ENCODE assay signal across 8 mouse cellular contexts in the genomic region with DNA sequence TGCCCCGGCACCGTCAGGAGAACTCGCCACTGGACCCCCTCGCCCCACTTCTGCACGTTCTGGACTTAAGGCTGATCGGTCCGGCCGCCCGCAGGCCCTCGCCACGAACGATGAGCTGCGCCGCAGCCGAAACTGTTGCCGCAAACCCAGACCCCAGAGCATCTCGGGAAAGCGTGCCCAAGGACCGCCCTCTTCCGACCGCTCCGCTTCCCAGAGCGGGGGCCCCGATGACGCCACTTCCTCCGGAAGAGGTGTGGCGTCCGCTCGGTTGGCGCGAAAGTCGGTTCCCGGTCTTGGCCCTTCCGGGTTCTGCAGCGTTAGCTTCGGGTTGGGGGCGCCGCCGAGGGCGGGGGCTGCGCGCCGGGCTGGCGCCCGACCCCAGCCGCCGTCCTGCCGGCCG. TPM values are rescaled to one million over a fixed set of nuclear protein-coding genes. Genes with fewer than 3 reads are reported as not detected.
DNase-seq lines count a peak whose midpoint lies in the region; ATAC-seq lines count a peak whose summit lies in the region.

A gene (minus strand): TSS at position 156 of the 400 bp plus-strand sequence.
A gene (plus strand): TSS at position 289 of the 400 bp plus-strand sequence.

- peak; percentile 98 for ATAC-seq in inflammation-experienced regulatory T-cells, adult 6 months
- peak; percentile 91 for ATAC-seq in megakaryocyte-erythroid progenitor cell, adult 5-6 weeks (replicated peaks; ENCODE audit: low FRiP score, low TSS enrichment, poor library complexity, severe bottlenecking)

- intact Hi-C loops in gastrocnemius, postnatal 14 days (cut with DNase I; ENCODE audit: low total_unique reads): loop anchor here (5.0 kb wide), 1 partner anchor 78 kb away; no protein-coding TSS in a partner anchor
- intact Hi-C loops in left cerebral cortex, postnatal 10 days (cut with DNase I): loop anchor here (5.0 kb wide), 3 partner anchors 78 to 193 kb away; a partner anchor contains a TSS

- DNase-seq in adipocyte (ENCODE audit: low spot score): peak; percentile 92
- DNase-seq in embryo, embryonic 10 days (ENCODE audit: low spot score): peak; percentile 97
- DNase-seq in gastrocnemius, postnatal 14 days: peak; percentile 94
- DNase-seq in left cerebral cortex, postnatal 10 days (ENCODE audit: extremely low spot score in 1 of 2, low spot score in 2 of 2): peak; percentile 85 to 96
- peak; percentile 92 for DNase-seq in right cerebral cortex, postnatal 25 days
- peak; percentile 88 to 95 for DNase-seq in urinary bladder, postnatal 4 days (ENCODE audit: low spot score in 2 of 2)

RNA-seq across cellular contexts. Expression of the first gene that starts in this region (rescaled TPM):
- total RNA-seq in gastrocnemius, postnatal 14 days (2021): under 1 TPM; 0.12 to 0.91 TPM
- polyA plus RNA-seq in inflammation-experienced regulatory T-cells, adult 6 months (2017; shearing (Covaris generic)): not detected
- under 1 TPM; 0.49 to 0.99 TPM for total RNA-seq in left cerebral cortex, postnatal 10 days (2021)
- total RNA-seq in megakaryocyte-erythroid progenitor cell, adult 5-6 weeks (2014; fragmentation: Nextera tagmentation): 7.2 and 14.6 TPM in 2 replicates
- 4.2 and 14.7 TPM in 2 replicates for total RNA-seq in megakaryocyte-erythroid progenitor cell, adult 5-6 weeks (2017)

RNA-seq across cellular contexts. Expression of the second gene that starts in this region (rescaled TPM):
- 10 to 100 TPM in 1 of 2 experiments, 1 to 10 TPM in 1; 8.6 to 10.0 TPM for total RNA-seq in gastrocnemius, postnatal 14 days (2021)
- polyA plus RNA-seq in inflammation-experienced regulatory T-cells, adult 6 months (2017; shearing (Covaris generic)): 10 to 100 TPM; 23.6 to 30.2 (median 29.7) TPM
- 10 to 100 TPM; 26.0 to 27.4 TPM for total RNA-seq in left cerebral cortex, postnatal 10 days (2021)
- total RNA-seq in megakaryocyte-erythroid progenitor cell, adult 5-6 weeks (2014; fragmentation: Nextera tagmentation): 141 and 224 TPM in 2 replicates
- total RNA-seq in megakaryocyte-erythroid progenitor cell, adult 5-6 weeks (2017): 229 and 238 TPM in 2 replicates

Comparison
In these comparisons a context has a peak if more than half of its experiments do, and no peak if none do; other contexts are left out.
1. Peak in every context shown above with its lines: DNase-seq and ATAC-seq.
2. RNA of the second gene that starts in this region (total RNA-seq): 141 to 238 TPM in megakaryocyte-erythroid progenitor cell, adult 5-6 weeks; 26.0 to 27.4 TPM in left cerebral cortex, postnatal 10 days and 8.6 to 10.0 TPM in gastrocnemius, postnatal 14 days; every median in the first group is over 4 times any median in the second.